Mouse (Mus musculus) left cerebral cortex, postnatal 36 days (tissue): ENCODE data around the gene Pf4. TPM values are rescaled to one million over a fixed set of nuclear protein-coding genes. Genes with fewer than 3 reads are reported as not detected.

Experiments used
- DNase-seq, 2 experiments: peaks; one replicate each; pipeline ENCODE4 v3.0.0; 2021 to 2022; ENCODE audit warnings: low spot score in 2 of 2, mixed read lengths in 1 of 2
- intact Hi-C: fragments of 180-260 bp; cut with DNase I; formaldehyde crosslinking; loops from one replicate; pipeline ENCODE4 v1.15.1; 2025
- total RNA-seq, 2 experiments: library from RNA; stranded (reverse); gene quantifications; 2 replicates each; pipeline ENCODE4 v1.2.3; 2021

The Pf4 gene
- 1 to 10 TPM; 2.3 to 2.9 TPM for total RNA-seq

DNA sequence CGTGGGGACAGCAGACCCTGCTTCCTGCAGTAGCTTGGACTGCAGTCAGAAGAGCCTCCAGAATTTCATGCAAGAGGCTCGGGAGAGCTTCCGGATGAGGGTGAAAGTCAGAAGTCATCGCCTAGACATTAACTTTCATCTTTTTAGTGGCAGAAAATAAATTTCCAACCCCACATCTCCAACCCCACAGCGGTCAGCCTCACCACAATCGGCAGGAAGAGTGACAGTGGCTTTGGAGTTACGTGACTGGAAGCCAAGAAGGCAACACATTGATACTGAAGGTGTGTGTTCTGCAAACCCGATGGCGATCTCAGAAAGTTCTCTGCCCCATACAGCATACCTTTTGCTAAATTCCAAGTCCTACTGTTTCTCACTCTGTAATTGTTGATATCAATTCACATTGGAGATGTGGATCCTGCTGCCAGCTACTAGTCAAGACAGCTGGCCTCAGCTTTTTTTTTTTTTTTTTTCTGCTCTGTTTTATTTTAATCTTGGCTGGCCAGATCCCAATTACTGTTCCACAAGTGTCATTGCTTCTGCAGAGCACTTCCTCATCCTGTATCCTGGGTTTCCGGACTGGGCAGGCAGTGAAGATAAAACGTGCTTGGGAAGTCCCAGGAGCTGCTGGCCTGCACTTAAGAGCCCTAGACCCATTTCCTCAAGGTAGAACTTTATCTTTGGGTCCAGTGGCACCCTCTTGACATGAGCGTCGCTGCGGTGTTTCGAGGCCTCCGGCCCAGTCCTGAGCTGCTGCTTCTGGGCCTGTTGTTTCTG is at the start of gene Pf4:
Pf4 (plus strand) TSS at position 556 of the 774 bp plus-strand sequence.
- intact Hi-C loops, result no loop called here
- no peak for DNase-seq

DNA sequence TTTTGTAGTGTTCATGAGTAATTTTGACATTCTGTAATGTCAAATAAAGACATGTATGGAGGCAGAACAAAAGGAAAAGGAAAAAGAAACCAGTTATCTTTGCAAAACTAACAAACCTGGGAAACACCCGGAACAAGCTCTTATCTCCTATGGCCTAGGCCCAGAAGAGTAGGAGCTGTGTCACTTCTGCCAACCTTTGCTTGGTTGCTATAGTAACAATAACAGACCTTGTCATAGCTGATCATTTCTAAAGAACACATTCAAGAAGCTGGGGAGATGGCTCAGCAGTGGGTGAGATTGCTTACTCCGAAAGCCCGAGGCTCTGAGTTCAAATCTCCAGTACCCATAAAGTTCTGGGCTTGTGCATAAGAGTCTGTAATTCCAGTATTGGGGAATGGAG is 49.6 kb upstream of the Pf4 start:
- intact Hi-C loops, result no loop called here
- no peak for DNase-seq

DNA sequence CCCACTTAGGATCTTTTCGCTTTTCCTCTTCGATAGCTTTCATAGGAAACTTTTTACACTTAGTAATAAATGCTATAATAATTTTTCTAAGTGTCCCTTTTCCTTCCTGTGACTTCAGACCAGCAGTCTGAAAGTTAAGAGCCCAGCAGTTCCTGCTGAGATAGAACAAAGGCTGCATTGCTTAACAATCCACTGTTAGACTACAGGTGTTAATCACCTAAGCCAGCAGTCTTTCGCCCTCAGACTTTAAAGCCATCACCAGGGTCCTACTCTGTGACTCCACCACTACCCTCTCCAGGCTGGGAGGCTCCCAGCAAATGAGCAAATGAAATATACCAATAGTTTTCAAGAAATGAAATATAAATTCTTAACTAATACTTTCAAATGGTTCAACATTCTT is 44.0 kb upstream of the Pf4 start:
- DNase-seq, result no peak
- intact Hi-C loops, result no loop called here

DNA sequence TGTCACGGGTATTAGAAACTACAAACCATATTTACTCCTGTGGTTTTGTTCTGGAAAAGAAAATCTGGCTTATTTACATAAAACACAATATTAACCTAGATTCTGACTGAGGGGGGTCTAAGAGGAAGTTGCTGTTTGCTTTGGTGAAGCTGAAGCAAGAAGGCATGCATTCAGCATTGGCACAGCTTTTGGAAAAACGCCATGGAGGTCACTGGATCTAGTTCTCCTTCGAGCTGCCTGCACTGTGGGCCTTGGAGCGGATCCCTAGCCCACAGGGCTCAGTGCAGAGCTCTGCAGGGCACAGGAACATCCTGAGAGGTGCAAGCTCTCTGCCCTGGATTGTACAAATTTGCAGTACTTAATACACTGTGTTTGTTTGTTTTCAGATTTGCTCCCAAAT is 40.8 kb upstream of the Pf4 start:
- intact Hi-C loops, result no loop called here
- no peak for DNase-seq

DNA sequence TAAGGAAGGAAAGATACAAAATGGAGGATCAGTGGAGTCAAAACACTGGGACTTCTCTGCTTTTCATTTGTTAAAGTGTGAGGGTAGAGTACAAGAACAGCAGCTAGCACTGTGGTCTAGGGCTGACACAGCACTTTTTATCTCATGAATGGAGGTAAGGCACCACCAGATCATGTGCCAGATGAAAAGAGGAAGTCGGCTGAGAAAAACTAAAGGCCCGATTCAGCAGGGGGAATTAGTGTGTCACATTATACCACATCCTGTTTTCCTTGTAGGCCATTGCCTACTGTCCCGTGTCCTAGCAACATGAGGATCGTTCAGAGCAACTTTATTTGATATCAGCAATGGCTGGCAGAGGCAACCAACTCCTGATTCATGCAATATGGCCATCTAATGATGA is 30.2 kb upstream of the Pf4 start:
- intact Hi-C loops, result no loop called here
- no peak for DNase-seq

DNA sequence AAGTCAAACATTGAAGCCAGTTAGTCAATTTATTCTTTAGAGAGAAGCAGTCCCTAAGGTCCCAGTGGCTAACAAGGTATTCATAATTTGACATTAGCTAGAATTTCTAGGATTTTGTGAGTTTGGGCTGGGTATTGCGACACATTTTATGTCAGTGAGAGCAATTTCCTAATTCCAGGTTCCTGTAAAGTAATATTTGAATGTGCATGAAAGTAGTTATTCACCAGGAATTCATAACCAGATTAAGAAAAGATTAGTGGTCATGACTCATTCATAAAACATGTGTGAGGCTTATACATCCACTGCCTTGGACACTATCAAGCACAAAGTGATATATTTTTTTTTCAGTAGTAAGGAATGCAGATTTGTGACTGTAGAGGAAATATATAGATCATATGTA is 18.3 kb upstream of the Pf4 start:
- intact Hi-C loops, result no loop called here
- DNase-seq, result no peak

DNA sequence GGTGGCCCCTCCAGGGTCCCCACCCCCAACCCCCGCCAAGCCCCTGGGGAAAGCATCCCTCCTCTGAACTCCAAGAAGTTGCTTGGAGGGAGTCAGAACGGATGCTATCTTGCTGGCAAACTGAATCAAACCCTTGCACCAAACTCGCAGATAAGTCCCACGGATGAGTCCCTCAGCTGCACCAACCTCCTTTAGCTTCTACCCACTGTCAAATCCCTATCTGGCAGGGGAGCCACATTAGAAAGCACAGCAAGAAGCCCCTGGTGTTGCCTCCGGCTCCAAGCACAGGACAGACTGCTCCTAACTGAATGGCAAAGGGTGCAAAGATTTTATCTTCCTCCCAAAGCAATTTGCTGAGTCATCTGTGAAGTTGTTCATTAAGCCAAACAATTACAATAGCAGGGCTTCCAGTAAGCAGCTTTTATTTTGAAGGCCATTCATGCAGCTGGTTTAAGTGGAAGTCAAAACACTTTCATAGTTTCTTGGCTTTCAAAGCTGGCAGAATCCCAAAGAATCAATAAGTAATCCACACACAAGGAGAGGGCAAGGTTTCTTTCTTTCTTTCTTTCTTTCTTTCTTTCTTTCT is 14.1 kb upstream of the Pf4 start:
- intact Hi-C loops, result no loop called here
- no peak for DNase-seq

DNA sequence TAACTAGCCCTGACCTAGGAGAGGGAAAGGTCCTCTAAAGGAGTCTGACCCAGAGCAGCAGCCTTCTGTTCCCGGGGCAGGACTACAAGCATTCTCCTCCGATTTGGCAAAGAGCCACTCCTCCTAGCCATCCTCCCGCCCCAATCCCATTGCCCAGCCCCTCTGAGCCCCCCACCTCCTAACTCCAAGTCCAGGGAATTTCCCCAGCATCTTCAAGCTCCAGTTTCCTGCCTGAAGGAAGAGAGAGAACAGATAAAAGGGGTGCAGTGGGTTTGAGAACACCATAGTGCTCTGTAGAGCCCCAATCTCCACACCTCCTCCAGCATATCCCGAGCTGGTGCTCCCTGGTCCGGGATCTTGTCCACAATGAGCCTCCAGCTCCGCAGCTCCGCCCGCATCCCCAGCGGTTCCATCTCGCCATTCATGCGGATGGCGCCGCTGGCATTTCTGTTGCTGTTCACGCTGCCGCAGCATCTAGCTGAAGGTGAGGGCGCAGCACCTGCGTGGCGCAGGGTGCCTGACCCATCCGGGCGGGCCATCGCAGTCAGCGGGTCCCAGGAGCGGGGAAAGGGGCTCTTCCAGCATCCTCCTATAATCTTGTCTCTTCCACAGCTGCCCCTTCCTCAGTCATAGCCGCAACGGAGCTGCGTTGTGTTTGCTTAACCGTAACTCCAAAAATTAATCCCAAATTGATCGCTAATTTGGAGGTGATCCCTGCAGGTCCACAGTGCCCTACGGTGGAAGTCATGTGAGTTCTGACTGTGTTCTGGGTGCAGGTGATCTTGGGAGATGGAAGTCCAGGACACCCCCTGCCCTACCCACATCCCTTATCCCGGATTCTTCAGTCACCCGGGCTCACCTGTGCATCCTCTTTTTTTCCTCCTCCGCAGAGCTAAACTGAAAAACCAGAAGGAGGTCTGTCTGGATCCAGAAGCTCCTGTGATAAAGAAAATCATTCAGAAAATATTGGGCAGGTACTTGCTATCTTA is 12.9 kb upstream of the Pf4 start, which contains the start of gene Cxcl5:
Cxcl5 (plus strand) TSS at position 284 of the 989 bp plus-strand sequence.
- DNase-seq, result peak in 1 of 2 experiments; percentile 26
- intact Hi-C loops, result no loop called here

DNA sequence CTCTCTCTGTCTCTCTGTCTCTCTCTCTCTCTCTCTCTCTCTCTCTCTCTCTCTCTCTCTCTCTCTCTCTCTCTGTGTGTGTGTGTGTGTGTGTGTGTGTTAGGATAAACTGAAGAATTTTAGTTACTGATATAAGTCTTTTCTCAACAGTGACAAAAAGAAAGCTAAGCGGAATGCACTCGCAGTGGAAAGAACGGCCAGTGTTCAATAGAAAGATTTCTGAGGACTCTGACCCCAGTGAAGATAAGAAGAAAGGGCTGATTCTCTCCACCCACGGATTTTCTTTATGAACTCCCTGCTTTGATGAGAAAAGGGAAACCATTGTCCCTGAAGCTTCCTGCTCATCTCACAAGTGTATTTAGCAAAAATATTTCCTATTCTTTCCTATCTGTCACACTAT is 11.9 kb upstream of the Pf4 start:
- intact Hi-C loops, result no loop called here

DNA sequence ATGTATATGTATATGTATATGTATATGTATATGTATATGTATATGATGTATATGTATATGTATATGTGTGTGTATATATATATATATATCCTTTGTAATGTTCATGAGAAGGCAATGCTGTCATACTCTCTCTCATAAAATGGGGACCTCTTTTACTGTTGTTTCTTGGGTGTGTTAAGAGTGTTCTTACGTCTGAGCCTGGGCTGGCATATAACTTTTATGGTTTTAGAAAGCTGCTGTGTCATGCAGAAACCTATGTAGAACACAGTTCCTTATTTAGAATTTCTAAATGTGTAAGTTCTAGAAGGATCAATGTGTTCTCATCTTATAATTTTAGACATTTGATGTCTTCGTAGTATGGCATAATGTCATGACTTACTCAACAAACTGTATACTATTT is 11.4 kb upstream of the Pf4 start:
- intact Hi-C loops, result no loop called here
- no peak for DNase-seq

More for the DNA sequence above, 11.9 kb upstream of the Pf4 start:
- DNase-seq, result no peak

DNA sequence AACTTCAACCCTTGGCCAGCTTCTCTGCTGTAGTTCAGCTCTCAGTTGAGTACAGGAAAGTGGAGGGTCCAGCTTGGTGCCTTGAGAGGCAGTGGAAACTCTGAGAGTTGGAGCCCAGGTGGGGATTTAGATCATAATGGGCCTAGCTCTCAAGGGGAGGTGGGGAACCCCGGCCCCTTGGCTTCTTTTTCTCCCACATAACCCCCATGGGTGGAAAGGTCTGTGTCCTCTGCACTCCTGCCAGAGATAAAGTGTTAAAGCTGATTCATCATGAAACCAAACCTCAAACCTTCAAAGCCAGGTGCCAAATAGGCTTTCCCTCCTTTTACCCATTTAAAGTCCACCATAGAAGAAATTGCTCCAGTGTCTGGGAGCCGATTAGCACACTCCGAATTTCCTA is 10.4 kb upstream of the Pf4 start:
- no peak for DNase-seq
- intact Hi-C loops, result no loop called here

DNA sequence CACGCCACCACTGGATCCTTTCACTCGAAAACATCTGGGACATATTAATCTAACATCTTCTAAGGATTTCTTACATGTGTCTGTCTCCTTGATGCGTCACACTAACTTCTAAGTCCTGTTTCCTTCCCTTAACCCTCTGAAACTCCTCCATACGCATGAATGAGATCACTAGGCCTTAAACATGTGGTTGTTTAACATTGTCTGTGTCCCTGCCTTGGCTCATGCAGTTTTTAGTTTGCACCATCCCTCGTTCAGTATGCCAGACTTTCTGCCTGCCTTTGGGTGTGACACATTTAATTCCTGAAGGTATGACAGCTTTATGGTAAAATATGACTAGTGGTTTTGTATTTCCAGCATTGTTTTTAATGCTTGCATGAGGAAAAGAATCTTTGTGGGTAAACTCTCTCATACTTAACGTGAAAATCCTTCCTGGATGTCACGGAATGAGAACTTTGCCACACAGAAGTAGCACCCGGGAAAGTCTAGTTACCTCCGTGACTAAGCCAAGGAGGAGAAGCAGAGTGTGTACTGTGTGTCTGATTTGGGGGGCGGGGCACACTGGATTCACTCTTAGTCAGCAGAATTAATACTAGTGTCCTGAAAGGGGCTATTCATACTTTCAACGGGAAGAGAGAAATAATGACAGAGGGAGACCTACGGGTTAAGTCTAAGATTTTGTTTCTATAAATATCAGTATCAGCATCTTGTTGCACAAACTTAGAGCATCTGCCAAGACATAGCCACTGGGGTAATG is 8.1 kb upstream of the Pf4 start:
- intact Hi-C loops, result no loop called here
- no peak for DNase-seq

DNA sequence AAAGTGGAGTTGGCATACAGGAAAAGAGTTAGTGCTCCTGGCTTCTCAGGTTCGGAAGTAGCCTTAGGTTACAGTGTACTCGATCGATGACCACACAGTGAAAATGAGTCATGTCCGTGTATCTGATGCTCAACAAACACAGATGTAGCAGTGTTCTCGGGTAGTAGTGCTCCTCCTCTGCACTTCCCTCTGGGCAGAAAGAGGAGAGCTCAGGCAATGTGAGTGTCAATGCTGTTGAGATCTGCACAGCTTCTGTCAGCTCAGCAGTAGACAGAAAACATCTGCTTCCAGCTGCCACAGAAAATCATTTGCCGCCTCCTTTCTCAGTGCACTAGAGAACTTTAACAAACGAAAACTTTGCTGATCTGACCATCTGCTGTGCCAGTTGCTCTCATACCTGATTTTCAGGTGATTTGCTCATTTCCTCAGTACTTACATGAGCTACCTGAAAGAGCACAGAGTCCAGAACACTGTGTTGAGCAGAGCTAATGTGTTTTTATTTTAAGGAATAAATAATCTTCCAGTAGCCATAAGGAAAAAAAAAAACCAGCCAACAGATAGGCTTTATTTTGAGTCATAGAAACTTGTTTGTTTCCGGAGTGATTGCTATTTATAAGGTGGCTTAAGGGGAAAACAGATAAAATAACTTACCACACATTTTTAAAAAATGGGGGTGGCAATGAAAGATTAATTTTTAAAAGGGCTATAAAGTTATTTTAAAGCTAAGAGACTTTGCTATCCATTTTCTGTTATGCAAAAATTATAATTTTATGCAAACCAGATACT is 6.2 kb upstream of the Pf4 start:
- intact Hi-C loops, result no loop called here
- no peak for DNase-seq

DNA sequence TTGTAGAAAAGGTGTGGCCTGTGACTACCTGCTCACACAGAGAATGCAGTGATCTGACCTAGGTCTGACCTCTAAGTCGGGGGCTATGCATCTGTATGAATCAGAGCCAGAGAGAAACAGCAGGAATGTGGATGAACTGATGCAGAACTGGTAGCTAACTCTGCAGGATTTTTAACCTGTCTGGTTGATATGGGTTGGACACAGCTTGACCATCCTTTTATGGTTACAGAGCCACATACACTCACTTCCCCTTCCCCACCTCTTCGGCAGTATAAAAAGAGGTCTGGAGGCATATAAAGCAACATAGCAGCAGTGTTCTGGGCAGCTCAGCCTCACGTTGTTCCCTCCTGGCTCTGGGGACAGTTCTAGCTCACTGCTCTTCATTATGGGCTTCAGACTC is 4.0 kb upstream of the Pf4 start, which contains the start of gene Ppbp:
Ppbp (plus strand) TSS at position 301 of the 400 bp plus-strand sequence.
- no peak for DNase-seq
- intact Hi-C loops, result no loop called here

DNA sequence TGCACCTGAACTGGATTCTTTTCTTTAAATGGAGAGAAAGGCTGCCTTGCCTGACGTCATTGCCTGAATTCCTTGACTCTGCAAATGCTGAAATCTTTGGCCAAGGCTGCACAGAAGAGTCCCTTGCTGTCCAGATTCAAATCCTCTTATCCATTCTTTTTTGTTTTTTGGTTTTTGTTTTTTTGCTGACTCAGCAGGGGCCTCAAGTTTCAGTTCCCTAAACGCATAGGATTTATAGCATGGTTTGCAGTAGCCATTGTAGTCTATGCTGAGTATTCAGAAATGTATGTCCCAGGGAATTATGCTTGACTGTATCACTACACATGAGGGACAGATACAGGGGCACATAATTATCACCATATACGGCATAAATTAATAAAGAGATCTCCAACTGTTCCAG is 866 bp upstream of the Pf4 start:
- no peak for DNase-seq
- intact Hi-C loops, result no loop called here

DNA sequence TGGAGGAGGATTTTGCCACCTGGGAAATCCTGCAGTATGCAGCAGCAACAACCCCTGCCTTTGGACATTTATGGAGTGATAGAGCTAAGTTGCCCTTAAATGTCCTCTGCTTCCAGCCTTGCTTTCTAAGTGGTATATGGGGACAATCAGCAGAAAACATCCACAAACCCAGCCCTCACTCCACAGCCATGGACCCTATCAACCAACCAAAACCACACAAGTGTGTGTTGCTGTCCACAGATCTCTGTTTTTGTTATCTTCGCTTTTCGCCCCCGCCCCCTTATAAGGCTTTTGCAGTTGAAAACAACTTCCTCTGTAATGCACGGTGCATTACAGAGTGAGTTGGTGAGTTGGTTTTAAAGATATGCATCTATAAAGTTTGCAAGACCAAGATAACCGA is 3.3 kb downstream of the Pf4 start:
- intact Hi-C loops, result no loop called here
- DNase-seq, result no peak

DNA sequence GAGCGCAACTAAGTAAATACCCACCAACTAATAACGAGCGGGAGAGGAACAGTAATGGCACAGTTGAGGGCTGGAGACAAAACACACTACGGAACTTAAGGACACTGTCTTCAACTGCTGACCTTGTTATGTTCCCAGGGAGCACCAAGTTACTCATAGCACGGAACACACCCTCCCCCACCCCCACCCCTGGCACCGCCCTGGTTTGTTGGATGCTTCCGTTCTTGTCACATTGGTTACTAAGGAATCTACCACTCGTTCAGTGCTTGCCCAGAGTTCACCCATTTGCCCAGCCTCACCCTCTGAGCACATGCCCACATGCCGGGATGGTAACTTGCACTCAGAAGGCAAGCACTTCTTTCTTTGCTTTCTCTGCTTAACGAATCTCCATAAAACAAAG is 5.4 kb downstream of the Pf4 start:
- intact Hi-C loops, result no loop called here
- no peak for DNase-seq

DNA sequence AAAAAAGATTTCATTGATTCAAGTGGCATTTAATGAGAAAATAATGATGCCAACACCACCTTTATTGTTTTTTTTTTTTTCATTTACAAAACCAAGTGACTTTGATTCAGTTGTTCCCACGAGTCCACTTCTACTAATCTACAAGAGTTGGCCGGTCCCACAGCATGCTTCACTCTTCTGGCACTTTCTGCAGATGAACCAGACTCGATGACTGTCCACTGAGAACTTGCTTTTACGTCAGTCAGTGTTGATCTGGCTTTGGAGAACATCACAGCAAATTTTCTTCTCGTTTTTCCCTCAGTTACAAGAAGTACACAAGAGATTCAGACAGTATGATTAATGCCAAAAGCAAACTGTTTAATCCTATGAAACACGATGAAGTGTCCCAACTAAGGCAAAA is 6.6 kb downstream of the Pf4 start:
- no peak for DNase-seq
- intact Hi-C loops, result no loop called here

DNA sequence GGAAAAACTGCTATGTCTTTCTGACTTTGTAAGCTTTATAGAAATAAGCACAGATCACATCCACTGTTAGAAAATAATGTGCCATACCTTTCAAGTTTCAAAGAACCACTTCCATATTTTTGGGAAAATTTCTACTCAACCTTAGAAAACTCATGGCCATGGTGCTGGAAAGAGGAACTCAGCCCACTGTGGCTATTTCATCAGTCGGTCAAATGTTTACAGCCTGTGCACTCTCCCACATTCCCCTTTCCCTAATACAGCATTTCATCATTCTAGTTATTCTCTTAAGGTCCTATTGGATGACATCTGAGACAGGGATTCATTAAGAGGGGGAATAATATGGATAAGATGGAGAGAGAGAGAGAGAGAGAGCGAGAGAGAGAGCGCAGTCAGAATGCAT is 11.5 kb downstream of the Pf4 start:
- intact Hi-C loops, result no loop called here

More for the DNA sequence above, 11.5 kb downstream of the Pf4 start:
- no peak for DNase-seq
